Mouse (Mus musculus) cortical plate, adult 2 months (tissue): Measurements from ENCODE around the gene Frmd4b.

Source experiments
- CTCF ChIP-seq: fragments of 200-500 bp; IDR thresholded peaks from 2 replicates; pipeline ENCODE4 v1.5.1; 2011; ENCODE audit warnings: mild to moderate bottlenecking, control low read depth, low read length; ENCODE audit not compliant: insufficient read depth; ENCODE audit errors: extremely low read depth
- POLR2A ChIP-seq: fragments of 200-500 bp; IDR thresholded peaks from 2 replicates; pipeline ENCODE4 v1.6.1; 2011; ENCODE audit warnings: mild to moderate bottlenecking, low read length, control low read depth; ENCODE audit not compliant: insufficient read depth; ENCODE audit errors: extremely low read depth

DNA sequence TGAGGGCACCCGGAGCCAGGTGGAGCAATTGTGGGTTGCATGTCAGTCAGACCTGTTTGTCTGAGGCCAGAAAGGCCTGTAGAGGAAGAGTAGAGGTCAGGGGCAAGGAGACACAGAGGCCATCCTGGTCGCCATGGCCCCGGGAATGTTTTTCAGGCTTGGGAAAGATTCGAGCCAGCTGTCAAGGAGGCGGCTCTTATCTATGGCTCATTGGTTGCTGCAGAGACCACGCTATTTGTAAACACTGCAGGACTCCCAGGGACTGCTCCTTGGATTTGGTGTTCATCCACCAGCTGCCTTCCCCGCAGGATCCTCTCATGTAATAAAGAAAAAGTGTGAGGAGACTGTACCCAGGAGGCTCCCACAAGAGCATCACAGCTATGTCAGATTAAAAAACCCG is 34.6 kb downstream of the Frmd4b start:
- TF ChIP-seq POLR2A = no peak
- no peak for TF ChIP-seq CTCF
